21 mouse cellular contexts compared by ENCODE assay signal in genomic region chr9:123206526-123206925, GRCm38 (mm10). TPM values are rescaled to one million over a fixed set of nuclear protein-coding genes. Genes with fewer than 3 reads are reported as not detected.
DNase-seq lines count a peak whose midpoint lies in the region; ATAC-seq and TF ChIP-seq lines count a peak whose summit lies in the region.
"Had no signal": no experiment of that assay in that cellular context is flagged by ENCODE, and none has a peak within 500 bp of the region (broad histone marks: within the 10 kb centered on the region; RNA-seq: fewer than 3 reads in every experiment).

No protein-coding gene starts in this region.

- H3K4me3 ChIP-seq in embryonic facial prominence, embryonic 14.5 days (ENCODE audit: low read depth, low read length) = no peak overlapping the region
- H3K4me3 ChIP-seq in embryonic facial prominence, embryonic 10.5 days = no peak overlapping the region
- H3K4me3 ChIP-seq in lung, embryonic 14.5 days (ENCODE audit: low read depth, low read length) = no peak overlapping the region
- H3K4me3 ChIP-seq in kidney, embryonic 14.5 days (ENCODE audit: low read length) = no peak overlapping the region
- H3K4me3 ChIP-seq in stomach, embryonic 16.5 days (replicated peaks; ENCODE audit: low read length) = no peak overlapping the region
- H3K4me3 ChIP-seq in forebrain, embryonic 13.5 days = no peak overlapping the region
- H3K4me3 ChIP-seq: embryonic facial prominence, embryonic 12.5 days; layer of hippocampus, adult 2 months; left cerebral cortex, adult 2 months; lung, embryonic 15.5 days; megakaryocyte, embryonic 14.5 days had no signal

- ATAC-seq in embryonic facial prominence, embryonic 14.5 days (ENCODE audit: low read depth) = no peak
- ATAC-seq in lung, embryonic 14.5 days (ENCODE audit: insufficient read depth) = 0 out of 2 replicates have a peak, but pooled peaks have one; percentile 52
- ATAC-seq in kidney, embryonic 14.5 days (ENCODE audit: low FRiP score, low TSS enrichment) = 0 out of 2 replicates have a peak, but pooled peaks have one; percentile 52
- ATAC-seq in stomach, embryonic 16.5 days (ENCODE audit: insufficient read depth, low FRiP score) = no peak
- ATAC-seq in forebrain, embryonic 13.5 days = no peak
- ATAC-seq: activated CD4-positive, CD25-positive, alpha-beta regulatory T cell, adult 4 months; forebrain, postnatal 0 days had no signal

- H3K27ac ChIP-seq in embryonic facial prominence, embryonic 14.5 days (replicated peaks; ENCODE audit: low read depth, low read length) = no peak overlapping the region
- no peak overlapping the region for H3K27ac ChIP-seq in embryonic facial prominence, embryonic 10.5 days (replicated peaks)
- no peak overlapping the region for H3K27ac ChIP-seq in lung, embryonic 14.5 days (ENCODE audit: low read depth)
- no peak overlapping the region for H3K27ac ChIP-seq in kidney, embryonic 14.5 days (ENCODE audit: low read depth, low read length)
- peak overlapping the region; percentile 5; the same call in 1 of the 2 replicates for H3K27ac ChIP-seq in stomach, embryonic 16.5 days (ENCODE audit: low read length)
- H3K27ac ChIP-seq in forebrain, embryonic 13.5 days = no peak overlapping the region
- H3K27ac ChIP-seq: embryonic facial prominence, embryonic 12.5 days; layer of hippocampus, adult 2 months; left cerebral cortex, adult 2 months; lung, embryonic 15.5 days had no signal

- H3K4me1 ChIP-seq in embryonic facial prominence, embryonic 14.5 days (ENCODE audit: control insufficient read depth, insufficient read depth, low read length) = no peaks in the 10 kb centered on the region
- H3K4me1 ChIP-seq in embryonic facial prominence, embryonic 10.5 days = no peaks in the 10 kb centered on the region
- H3K4me1 ChIP-seq in lung, embryonic 14.5 days (ENCODE audit: insufficient read depth) = no peaks in the 10 kb centered on the region
- H3K4me1 ChIP-seq in kidney, embryonic 14.5 days (ENCODE audit: control insufficient read depth, insufficient read depth, low read length) = 0 out of 2 replicates have a peak, but pooled peaks cover 5% of the 10 kb centered on the region
- 0 out of 2 replicates have a peak, but pooled peaks cover 3% of the 10 kb centered on the region for H3K4me1 ChIP-seq in stomach, embryonic 16.5 days (ENCODE audit: control insufficient read depth, insufficient read depth, low read length)
- H3K4me1 ChIP-seq in forebrain, embryonic 13.5 days = no peaks in the 10 kb centered on the region
- H3K4me1 ChIP-seq: embryonic facial prominence, embryonic 12.5 days; lung, embryonic 15.5 days had no signal

- intact Hi-C loops in left cerebral cortex, postnatal 10 days (cut with DNase I) = no loop called here

- no peaks in the 10 kb centered on the region for H3K9me3 ChIP-seq in embryonic facial prominence, embryonic 14.5 days (ENCODE audit: control insufficient read depth, low read length)
- no peaks in the 10 kb centered on the region for H3K9me3 ChIP-seq in embryonic facial prominence, embryonic 10.5 days
- H3K9me3 ChIP-seq in lung, embryonic 14.5 days (ENCODE audit: low read depth, low read length) = no peaks in the 10 kb centered on the region
- H3K9me3 ChIP-seq in kidney, embryonic 14.5 days (ENCODE audit: control insufficient read depth, low read length) = no peaks in the 10 kb centered on the region
- no peaks in the 10 kb centered on the region for H3K9me3 ChIP-seq in stomach, embryonic 16.5 days (replicated peaks; ENCODE audit: control insufficient read depth, low read length)
- H3K9me3 ChIP-seq in forebrain, embryonic 13.5 days (replicated peaks) = no peaks in the 10 kb centered on the region
- H3K9me3 ChIP-seq: embryonic facial prominence, embryonic 12.5 days; lung, embryonic 15.5 days had no signal

- H3K36me3 ChIP-seq in embryonic facial prominence, embryonic 14.5 days (ENCODE audit: control insufficient read depth, insufficient read depth, low read length) = no peaks in the 10 kb centered on the region
- no peaks in the 10 kb centered on the region for H3K36me3 ChIP-seq in embryonic facial prominence, embryonic 10.5 days (replicated peaks)
- H3K36me3 ChIP-seq in lung, embryonic 14.5 days (ENCODE audit: insufficient read depth) = no peaks in the 10 kb centered on the region
- H3K36me3 ChIP-seq in kidney, embryonic 14.5 days (ENCODE audit: control insufficient read depth, insufficient read depth, low read length) = no peaks in the 10 kb centered on the region
- H3K36me3 ChIP-seq in stomach, embryonic 16.5 days (ENCODE audit: control insufficient read depth, insufficient read depth, low read length) = no peaks in the 10 kb centered on the region
- no peaks in the 10 kb centered on the region for H3K36me3 ChIP-seq in forebrain, embryonic 13.5 days (ENCODE audit: poor library complexity, severe bottlenecking)
- H3K36me3 ChIP-seq: embryonic facial prominence, embryonic 12.5 days; lung, embryonic 15.5 days had no signal

- no peaks in the 10 kb centered on the region for H3K27me3 ChIP-seq in embryonic facial prominence, embryonic 14.5 days (replicated peaks; ENCODE audit: control insufficient read depth, insufficient read depth, low read length)
- H3K27me3 ChIP-seq in embryonic facial prominence, embryonic 10.5 days (replicated peaks; ENCODE audit: low read depth, poor library complexity, severe bottlenecking) = no peaks in the 10 kb centered on the region
- no peaks in the 10 kb centered on the region for H3K27me3 ChIP-seq in lung, embryonic 14.5 days (ENCODE audit: insufficient read depth, low read length)
- no peaks in the 10 kb centered on the region for H3K27me3 ChIP-seq in kidney, embryonic 14.5 days (ENCODE audit: control insufficient read depth, insufficient read depth, low read length)
- H3K27me3 ChIP-seq in stomach, embryonic 16.5 days (ENCODE audit: control insufficient read depth, insufficient read depth, low read length) = no peaks in the 10 kb centered on the region
- H3K27me3 ChIP-seq in forebrain, embryonic 13.5 days = no peaks in the 10 kb centered on the region
- H3K27me3 ChIP-seq: embryonic facial prominence, embryonic 12.5 days; lung, embryonic 15.5 days had no signal

- peak; percentile 30 for DNase-seq in embryonic facial prominence, embryonic 14.5 days (ENCODE audit: low spot score)
- DNase-seq in embryonic facial prominence, embryonic 10.5 days (ENCODE audit: low spot score) = no peak
- DNase-seq in lung, embryonic 14.5 days = peak; percentile 7
- DNase-seq in lung, postnatal 25 days (ENCODE audit: low spot score) = no peak
- DNase-seq in left cerebral cortex, postnatal 10 days (ENCODE audit: extremely low spot score in 1 of 2, low spot score in 2 of 2) = no peak
- DNase-seq: cerebellum, adult 2 months; forebrain, postnatal 0 days; thymus, postnatal 25 days had no signal

- no peak overlapping the region for H3K9ac ChIP-seq in embryonic facial prominence, embryonic 14.5 days (ENCODE audit: low read depth, low read length)
- H3K9ac ChIP-seq in lung, embryonic 14.5 days = no peak overlapping the region
- H3K9ac ChIP-seq in kidney, embryonic 14.5 days (ENCODE audit: low read depth, low read length) = no peak overlapping the region
- no peak overlapping the region for H3K9ac ChIP-seq in stomach, embryonic 16.5 days (ENCODE audit: low read length)
- no peak overlapping the region for H3K9ac ChIP-seq in forebrain, embryonic 13.5 days
- H3K9ac ChIP-seq: embryonic facial prominence, embryonic 12.5 days; forebrain, postnatal 0 days; lung, embryonic 15.5 days had no signal

- H3K4me2 ChIP-seq in embryonic facial prominence, embryonic 14.5 days (ENCODE audit: low read depth, low read length) = no peak overlapping the region
- H3K4me2 ChIP-seq in lung, embryonic 14.5 days = no peak overlapping the region
- H3K4me2 ChIP-seq in kidney, embryonic 14.5 days (replicated peaks; ENCODE audit: low read depth, low read length) = no peak overlapping the region
- H3K4me2 ChIP-seq in stomach, embryonic 16.5 days (ENCODE audit: low read depth, low read length) = no peak overlapping the region
- H3K4me2 ChIP-seq in forebrain, embryonic 13.5 days = no peak overlapping the region
- H3K4me2 ChIP-seq: embryonic facial prominence, embryonic 12.5 days; lung, embryonic 15.5 days had no signal

- TF ChIP-seq CTCF in lung, embryonic 14.5 days (IDR thresholded peaks at IDR 0.05; ENCODE audit: low read depth) = no peak

- 26% methylated on average over 2 of the region's 2 CpGs for WGBS in embryonic facial prominence, embryonic 14.5 days
- WGBS in embryonic facial prominence, embryonic 10.5 days = 52% methylated on average over 2 of the region's 2 CpGs
- WGBS in lung, embryonic 14.5 days = 13% methylated on average over 2 of the region's 2 CpGs
- 31% methylated on average over 2 of the region's 2 CpGs for WGBS in kidney, embryonic 14.5 days
- WGBS in stomach, embryonic 16.5 days = 25% methylated on average over 2 of the region's 2 CpGs
- WGBS in forebrain, embryonic 13.5 days = 67% methylated on average over 2 of the region's 2 CpGs

RNA-seq across cellular contexts. Expression of gene Cdcp1, which starts 9.3 kb away (rescaled TPM):
- 7.1 and 8.0 TPM in 2 replicates for polyA plus RNA-seq in embryonic facial prominence, embryonic 14.5 days (2014; fragmentation: Nextera tagmentation; extraction: Ambion mirVana)
- 5.5 and 6.0 TPM in 2 replicates for polyA plus RNA-seq in embryonic facial prominence, embryonic 10.5 days (2016; fragmentation: Nextera tagmentation; extraction: Ambion mirVana)
- polyA plus RNA-seq in lung, embryonic 14.5 days (2014; fragmentation: Nextera tagmentation; extraction: Ambion mirVana) = 12.5 and 13.4 TPM in 2 replicates
- polyA plus RNA-seq in kidney, embryonic 14.5 days (2014; fragmentation: Nextera tagmentation; extraction: Ambion mirVana) = 5.4 and 10.2 TPM in 2 replicates
- polyA plus RNA-seq in stomach, embryonic 16.5 days (2015; fragmentation: Nextera tagmentation; extraction: Ambion mirVana) = 14.5 and 18.6 TPM in 2 replicates
- total RNA-seq in left cerebral cortex, postnatal 10 days (2021) = under 1 TPM; 0.13 to 0.16 TPM
- polyA plus RNA-seq in forebrain, embryonic 13.5 days (2015; fragmentation: Nextera tagmentation; extraction: Ambion mirVana) = 0.06 TPM in 1 of 2 replicates, not detected in the other
- total RNA-seq: gastrocnemius, adult 18-20 months had no signal

RNA-seq across cellular contexts. Expression of gene Tmem158, which starts 54.0 kb away (rescaled TPM):
- polyA plus RNA-seq in embryonic facial prominence, embryonic 14.5 days (2014; fragmentation: Nextera tagmentation; extraction: Ambion mirVana) = 13.1 and 15.4 TPM in 2 replicates
- 4.6 and 5.0 TPM in 2 replicates for polyA plus RNA-seq in embryonic facial prominence, embryonic 10.5 days (2016; fragmentation: Nextera tagmentation; extraction: Ambion mirVana)
- 20.3 and 21.8 TPM in 2 replicates for polyA plus RNA-seq in lung, embryonic 14.5 days (2014; fragmentation: Nextera tagmentation; extraction: Ambion mirVana)
- 5.8 and 8.2 TPM in 2 replicates for polyA plus RNA-seq in kidney, embryonic 14.5 days (2014; fragmentation: Nextera tagmentation; extraction: Ambion mirVana)
- polyA plus RNA-seq in stomach, embryonic 16.5 days (2015; fragmentation: Nextera tagmentation; extraction: Ambion mirVana) = 4.1 and 4.4 TPM in 2 replicates
- total RNA-seq in left cerebral cortex, postnatal 10 days (2021) = 10 to 100 TPM; 81.5 to 87.1 TPM
- 10.0 and 13.4 TPM in 2 replicates for polyA plus RNA-seq in forebrain, embryonic 13.5 days (2015; fragmentation: Nextera tagmentation; extraction: Ambion mirVana)

RNA-seq across cellular contexts. Expression of gene Clec3b, which starts 55.8 kb away (rescaled TPM):
- 2.9 TPM in 2 replicates for polyA plus RNA-seq in embryonic facial prominence, embryonic 14.5 days (2014; fragmentation: Nextera tagmentation; extraction: Ambion mirVana)
- 0.15 TPM in 1 of 2 replicates, not detected in the other for polyA plus RNA-seq in embryonic facial prominence, embryonic 10.5 days (2016; fragmentation: Nextera tagmentation; extraction: Ambion mirVana)
- polyA plus RNA-seq in lung, embryonic 14.5 days (2014; fragmentation: Nextera tagmentation; extraction: Ambion mirVana) = not detected in 2 replicates
- polyA plus RNA-seq in kidney, embryonic 14.5 days (2014; fragmentation: Nextera tagmentation; extraction: Ambion mirVana) = not detected in 2 replicates
- polyA plus RNA-seq in stomach, embryonic 16.5 days (2015; fragmentation: Nextera tagmentation; extraction: Ambion mirVana) = 1.8 and 2.5 TPM in 2 replicates
- 1 to 10 TPM; 5.4 to 6.2 TPM for total RNA-seq in left cerebral cortex, postnatal 10 days (2021)
- 0.17 TPM in 1 of 2 replicates, not detected in the other for polyA plus RNA-seq in forebrain, embryonic 13.5 days (2015; fragmentation: Nextera tagmentation; extraction: Ambion mirVana)
- total RNA-seq: common myeloid progenitor, adult 5-6 weeks; hematopoietic stem cell, adult 5-6 weeks had no signal
- polyA plus RNA-seq: activated CD4-positive, CD25-positive, alpha-beta regulatory T cell, adult 4 months; heart, embryonic 14.5 days had no signal

Comparison
In these comparisons a context has a peak if more than half of its experiments do, and no peak if none do; other contexts are left out.
1. DNase-seq: peak in embryonic facial prominence, embryonic 14.5 days (single experiment) and lung, embryonic 14.5 days (single experiment); none in embryonic facial prominence, embryonic 10.5 days (single experiment), lung, postnatal 25 days (single experiment) and left cerebral cortex, postnatal 10 days (0 of 2).
2. ATAC-seq: peak in lung, embryonic 14.5 days (single experiment) and kidney, embryonic 14.5 days (single experiment); none in embryonic facial prominence, embryonic 14.5 days (single experiment), stomach, embryonic 16.5 days (single experiment) and forebrain, embryonic 13.5 days (single experiment).